Comparison of ENCODE assay signal across 26 mouse cellular contexts in genomic region chr12:110915761-110916160, GRCm38 (mm10). TPM values are rescaled to one million over a fixed set of nuclear protein-coding genes. Genes with fewer than 3 reads are reported as not detected.
DNase-seq lines count a peak whose midpoint lies in the region; ATAC-seq and TF ChIP-seq lines count a peak whose summit lies in the region.
"Had no signal": no experiment of that assay in that cellular context is flagged by ENCODE, and none has a peak within 500 bp of the region (broad histone marks: within the 10 kb centered on the region; RNA-seq: fewer than 3 reads in every experiment).

No protein-coding gene starts in this region.

- peaks cover 36% of the 10 kb centered on the region for H3K36me3 ChIP-seq in embryonic facial prominence, embryonic 14.5 days (ENCODE audit: control insufficient read depth, insufficient read depth, low read length)
- H3K36me3 ChIP-seq in embryonic facial prominence, embryonic 10.5 days (replicated peaks) = peaks cover 40% of the 10 kb centered on the region
- peaks cover 90% of the 10 kb centered on the region for H3K36me3 ChIP-seq in megakaryocyte, embryonic 14.5 days (replicated peaks; ENCODE audit: low read length)
- peaks cover 22% of the 10 kb centered on the region for H3K36me3 ChIP-seq in forebrain, embryonic 15.5 days
- peaks cover 2% of the 10 kb centered on the region; the same call in 1 of the 2 replicates for H3K36me3 ChIP-seq in kidney, adult 2 months (ENCODE audit: control insufficient read depth, insufficient read depth, low read length)
- H3K36me3 ChIP-seq: intestine, embryonic 15.5 days had no signal

- H3K9me3 ChIP-seq in embryonic facial prominence, embryonic 14.5 days (ENCODE audit: control insufficient read depth, low read length) = no peaks in the 10 kb centered on the region
- no peaks in the 10 kb centered on the region for H3K9me3 ChIP-seq in embryonic facial prominence, embryonic 10.5 days
- no peaks in the 10 kb centered on the region for H3K9me3 ChIP-seq in megakaryocyte, embryonic 14.5 days
- H3K9me3 ChIP-seq in forebrain, embryonic 15.5 days = no peaks in the 10 kb centered on the region
- H3K9me3 ChIP-seq: embryonic facial prominence, embryonic 13.5 days; forebrain, embryonic 10.5 days; forebrain, embryonic 13.5 days; hindbrain, embryonic 13.5 days; intestine, embryonic 15.5 days had no signal

- H3K9ac ChIP-seq in embryonic facial prominence, embryonic 14.5 days (ENCODE audit: low read depth, low read length) = no peak overlapping the region
- H3K9ac ChIP-seq in forebrain, embryonic 15.5 days (replicated peaks) = no peak overlapping the region
- H3K9ac ChIP-seq: embryonic facial prominence, embryonic 13.5 days; forebrain, embryonic 13.5 days; hindbrain, embryonic 13.5 days; intestine, embryonic 15.5 days had no signal

- 82% methylated on average over 9 of the region's 9 CpGs for WGBS in embryonic facial prominence, embryonic 14.5 days
- WGBS in embryonic facial prominence, embryonic 10.5 days = 88% methylated on average over 9 of the region's 9 CpGs
- 90% methylated on average over 9 of the region's 9 CpGs for WGBS in forebrain, embryonic 15.5 days
- 72% methylated on average over 9 of the region's 9 CpGs for WGBS in kidney, adult 2 months

- no peaks in the 10 kb centered on the region for H3K4me1 ChIP-seq in embryonic facial prominence, embryonic 14.5 days (ENCODE audit: control insufficient read depth, insufficient read depth, low read length)
- no peaks in the 10 kb centered on the region for H3K4me1 ChIP-seq in embryonic facial prominence, embryonic 10.5 days
- H3K4me1 ChIP-seq in megakaryocyte, embryonic 14.5 days = peaks cover 89% of the 10 kb centered on the region
- H3K4me1 ChIP-seq in forebrain, embryonic 15.5 days = no peaks in the 10 kb centered on the region
- no peaks in the 10 kb centered on the region for H3K4me1 ChIP-seq in kidney, adult 2 months (ENCODE audit: control insufficient read depth, insufficient read depth, low read length)
- H3K4me1 ChIP-seq: embryonic facial prominence, embryonic 13.5 days; forebrain, embryonic 10.5 days; forebrain, embryonic 13.5 days; hindbrain, embryonic 13.5 days; intestine, embryonic 15.5 days had no signal

- no peaks in the 10 kb centered on the region for H3K27me3 ChIP-seq in embryonic facial prominence, embryonic 14.5 days (replicated peaks; ENCODE audit: control insufficient read depth, insufficient read depth, low read length)
- H3K27me3 ChIP-seq in embryonic facial prominence, embryonic 10.5 days (replicated peaks; ENCODE audit: low read depth, poor library complexity, severe bottlenecking) = no peaks in the 10 kb centered on the region
- H3K27me3 ChIP-seq in megakaryocyte, embryonic 14.5 days (replicated peaks) = no peaks in the 10 kb centered on the region
- no peaks in the 10 kb centered on the region for H3K27me3 ChIP-seq in forebrain, embryonic 15.5 days
- no peaks in the 10 kb centered on the region for H3K27me3 ChIP-seq in kidney, adult 2 months (replicated peaks; ENCODE audit: control insufficient read depth, insufficient read depth, low read length)
- H3K27me3 ChIP-seq: embryonic facial prominence, embryonic 13.5 days; forebrain, embryonic 13.5 days; hindbrain, embryonic 13.5 days; intestine, embryonic 15.5 days had no signal

- no peak for ATAC-seq in embryonic facial prominence, embryonic 14.5 days (ENCODE audit: low read depth)
- no peak for ATAC-seq in megakaryocyte, adult 5-6 weeks (ENCODE audit: poor library complexity, severe bottlenecking)
- no peak for ATAC-seq in forebrain, embryonic 15.5 days (replicated peaks)
- ATAC-seq: activated CD4-positive, CD25-positive, alpha-beta regulatory T cell, adult 4 months; CD4-positive, CD25-positive, alpha-beta regulatory T cell, adult 4 months; forebrain, embryonic 13.5 days; hindbrain, embryonic 16.5 days; intestine, embryonic 15.5 days had no signal

- no peak overlapping the region for H3K4me2 ChIP-seq in embryonic facial prominence, embryonic 14.5 days (ENCODE audit: low read depth, low read length)
- H3K4me2 ChIP-seq in forebrain, embryonic 15.5 days (replicated peaks) = no peak overlapping the region
- H3K4me2 ChIP-seq: embryonic facial prominence, embryonic 13.5 days; forebrain, embryonic 13.5 days; heart, embryonic 11.5 days; hindbrain, embryonic 13.5 days; intestine, embryonic 15.5 days had no signal

- DNase-seq in embryonic facial prominence, embryonic 14.5 days (ENCODE audit: low spot score) = peak; percentile 10
- no peak for DNase-seq in embryonic facial prominence, embryonic 10.5 days (ENCODE audit: low spot score)
- peak; percentile 54 for DNase-seq in adrenal gland, postnatal 10 days
- peak; percentile 66 to 73 for DNase-seq in adrenal gland, postnatal 36 days
- DNase-seq in kidney, adult 2 months = no peak
- DNase-seq: cerebellum, adult 11 months; cerebellum, adult 2 months; cerebellum, adult 9-11 months; cerebellum, postnatal 25 days; gastrocnemius, adult 2 months; gastrocnemius, postnatal 14 days; heart, adult 11 months; kidney, adult 11 months; kidney, adult 9 months had no signal

- no peak for TF ChIP-seq POLR2A in kidney, adult 2 months (IDR thresholded peaks at IDR 0.05; ENCODE audit: low read depth, low read length)

- H3K4me3 ChIP-seq in embryonic facial prominence, embryonic 14.5 days (ENCODE audit: low read depth, low read length) = no peak overlapping the region
- H3K4me3 ChIP-seq in embryonic facial prominence, embryonic 10.5 days = no peak overlapping the region
- H3K4me3 ChIP-seq in megakaryocyte, embryonic 14.5 days (replicated peaks) = peak overlapping the region; percentile 80
- no peak overlapping the region for H3K4me3 ChIP-seq in forebrain, embryonic 15.5 days
- H3K4me3 ChIP-seq in kidney, adult 2 months (ENCODE audit: insufficient read depth, low read depth, low read length) = no peak overlapping the region
- H3K4me3 ChIP-seq: embryonic facial prominence, embryonic 13.5 days; forebrain, embryonic 10.5 days; forebrain, embryonic 13.5 days; gastrocnemius, adult 2 months; hindbrain, embryonic 13.5 days; intestine, embryonic 15.5 days had no signal

- TF ChIP-seq CTCF in kidney, adult 2 months (conservative IDR thresholded peaks at IDR 0.05; ENCODE audit: insufficient read depth, insufficient read length, low read depth, low read length) = no peak

- no peak overlapping the region for H3K27ac ChIP-seq in embryonic facial prominence, embryonic 14.5 days (replicated peaks; ENCODE audit: low read depth, low read length)
- H3K27ac ChIP-seq in embryonic facial prominence, embryonic 10.5 days (replicated peaks) = no peak overlapping the region
- H3K27ac ChIP-seq in forebrain, embryonic 15.5 days (replicated peaks) = no peak overlapping the region
- H3K27ac ChIP-seq in kidney, adult 2 months (ENCODE audit: insufficient read depth, low read depth, low read length) = no peak overlapping the region
- H3K27ac ChIP-seq: embryonic facial prominence, embryonic 13.5 days; forebrain, embryonic 10.5 days; forebrain, embryonic 13.5 days; gastrocnemius, adult 2 months; hindbrain, embryonic 13.5 days; intestine, embryonic 15.5 days had no signal

RNA-seq across cellular contexts. Expression of gene Tecpr2, which starts 26.7 kb away (rescaled TPM):
- polyA plus RNA-seq in embryonic facial prominence, embryonic 14.5 days (2014; fragmentation: Nextera tagmentation; extraction: Ambion mirVana) = 4.3 TPM in 2 replicates
- polyA plus RNA-seq in embryonic facial prominence, embryonic 10.5 days (2016; fragmentation: Nextera tagmentation; extraction: Ambion mirVana) = 6.2 and 6.5 TPM in 2 replicates
- polyA plus RNA-seq in megakaryocyte, embryonic 14.5 days (2012; ENCODE audit: insufficient read depth, low replicate concordance) = 4.0 and 4.3 TPM in 2 replicates
- total RNA-seq in megakaryocyte, adult 5-6 weeks (2015) = 3.1 and 3.7 TPM in 2 replicates
- 3.5 and 5.0 TPM in 2 replicates for total RNA-seq in megakaryocyte, adult 5-6 weeks (2017)
- 10 to 100 TPM in 1 of 2 experiments, 1 to 10 TPM in 1; 8.9 to 10.3 TPM for total RNA-seq in adrenal gland, postnatal 10 days (2021)
- 10 to 100 TPM in 1 of 2 experiments, 1 to 10 TPM in 1; 9.6 to 10.3 TPM for total RNA-seq in adrenal gland, postnatal 36 days (2021)
- polyA plus RNA-seq in forebrain, embryonic 15.5 days (2015; fragmentation: Nextera tagmentation; extraction: Ambion mirVana) = 7.2 and 7.5 TPM in 2 replicates
- polyA plus RNA-seq in kidney, adult 2 months (2012; rRNA removed) = 4.3 and 4.7 TPM in 2 replicates

RNA-seq across cellular contexts. Expression of gene Cinp, which starts 26.8 kb away (rescaled TPM):
- 74.7 and 75.0 TPM in 2 replicates for polyA plus RNA-seq in embryonic facial prominence, embryonic 14.5 days (2014; fragmentation: Nextera tagmentation; extraction: Ambion mirVana)
- polyA plus RNA-seq in embryonic facial prominence, embryonic 10.5 days (2016; fragmentation: Nextera tagmentation; extraction: Ambion mirVana) = 86.9 and 91.3 TPM in 2 replicates
- 11.5 and 21.2 TPM in 2 replicates for polyA plus RNA-seq in megakaryocyte, embryonic 14.5 days (2012; ENCODE audit: insufficient read depth, low replicate concordance)
- 20.3 and 31.8 TPM in 2 replicates for total RNA-seq in megakaryocyte, adult 5-6 weeks (2015)
- total RNA-seq in megakaryocyte, adult 5-6 weeks (2017) = 32.5 and 36.4 TPM in 2 replicates
- 10 to 100 TPM; 40.5 to 46.3 TPM for total RNA-seq in adrenal gland, postnatal 10 days (2021)
- 10 to 100 TPM; 41.2 to 42.2 TPM for total RNA-seq in adrenal gland, postnatal 36 days (2021)
- polyA plus RNA-seq in forebrain, embryonic 15.5 days (2015; fragmentation: Nextera tagmentation; extraction: Ambion mirVana) = 81.8 and 82.8 TPM in 2 replicates
- polyA plus RNA-seq in kidney, adult 2 months (2012; rRNA removed) = 27.1 and 28.6 TPM in 2 replicates

Comparison
In these comparisons a context has a peak if more than half of its experiments do, and no peak if none do; other contexts are left out.
1. DNase-seq: peak in embryonic facial prominence, embryonic 14.5 days (single experiment), adrenal gland, postnatal 10 days (single experiment) and adrenal gland, postnatal 36 days (2 of 2); none in embryonic facial prominence, embryonic 10.5 days (single experiment) and kidney, adult 2 months (single experiment).